Mouse (Mus musculus) bone marrow, adult 2 months (tissue): ENCODE data around the gene Myo3b.

Experiments
- CTCF ChIP-seq: fragments of 200-500 bp; IDR thresholded peaks from 2 replicates; pipeline ENCODE4 v1.5.1; 2011; ENCODE audit warnings: low read length, control low read depth; ENCODE audit not compliant: control insufficient read depth, insufficient read depth
- POLR2A ChIP-seq: fragments of 200-500 bp; IDR thresholded peaks from 2 replicates; pipeline ENCODE4 v1.6.1; 2011; ENCODE audit warnings: low read depth, mild to moderate bottlenecking, control low read depth, low read length, borderline replicate concordance; ENCODE audit not compliant: control insufficient read depth

DNA sequence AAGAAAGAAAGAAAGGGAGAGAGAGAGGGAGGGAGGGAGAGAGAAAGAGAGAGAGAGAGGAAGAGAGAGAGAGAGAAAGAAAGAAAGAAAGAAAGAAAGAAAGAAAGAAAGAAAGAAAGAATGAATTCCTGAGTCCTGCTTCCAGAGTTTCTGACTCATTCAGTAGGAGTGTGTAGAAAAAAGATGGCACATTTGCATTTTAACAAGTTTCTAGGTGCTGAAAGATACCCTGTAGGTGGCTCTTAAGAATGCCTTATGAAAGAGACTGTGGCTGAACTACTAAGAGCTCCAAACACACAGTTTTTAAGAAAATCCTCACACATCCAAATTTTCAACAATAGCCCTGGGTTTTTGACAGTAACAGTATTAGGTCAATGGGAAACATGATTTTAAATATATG, 264.0 kb downstream of the Myo3b start:
- TF ChIP-seq POLR2A (no peak), CTCF (no peak)
